ENCODE assay signal across 10 mouse cellular contexts in genomic region chr15:37036481-37037156, GRCm38 (mm10). TPM values are rescaled to one million over a fixed set of nuclear protein-coding genes. Genes with fewer than 3 reads are reported as not detected.
DNase-seq lines count a peak whose midpoint lies in the region; ATAC-seq and TF ChIP-seq lines count a peak whose summit lies in the region.
"Had no signal": no experiment of that assay in that cellular context is flagged by ENCODE, and none has a peak within 500 bp of the region (broad histone marks: within the 10 kb centered on the region; RNA-seq: fewer than 3 reads in every experiment).

No protein-coding gene starts in this region.

- H3K27me3 ChIP-seq in intestine, embryonic 14.5 days (replicated peaks; ENCODE audit: control insufficient read depth, insufficient read depth, low read length): no peaks in the 10 kb centered on the region
- H3K27me3 ChIP-seq in intestine, embryonic 15.5 days (replicated peaks): no peaks in the 10 kb centered on the region
- H3K27me3 ChIP-seq: midbrain, embryonic 12.5 days had no signal

- peak overlapping the region; percentile 0; the same call in 1 of the 2 replicates for H3K27ac ChIP-seq in intestine, embryonic 14.5 days (ENCODE audit: low read depth)
- H3K27ac ChIP-seq in intestine, embryonic 15.5 days: no peak overlapping the region
- H3K27ac ChIP-seq in cortical plate, adult 2 months (ENCODE audit: insufficient read depth, low read length): peak overlapping the region; percentile 45; the same call in 1 of the 2 replicates
- H3K27ac ChIP-seq: midbrain, embryonic 12.5 days had no signal

- H3K36me3 ChIP-seq in intestine, embryonic 14.5 days (ENCODE audit: control insufficient read depth, insufficient read depth, low read length): no peaks in the 10 kb centered on the region
- no peaks in the 10 kb centered on the region for H3K36me3 ChIP-seq in intestine, embryonic 15.5 days
- H3K36me3 ChIP-seq: G1E; midbrain, embryonic 12.5 days had no signal

- no peak for TF ChIP-seq POLR2A in cortical plate, adult 2 months (IDR thresholded peaks at IDR 0.05; ENCODE audit: extremely low read depth, insufficient read depth, low read length)

- 31% methylated on average over 7 of the region's 7 CpGs for WGBS in intestine, embryonic 14.5 days
- 36% methylated on average over 7 of the region's 7 CpGs for WGBS in intestine, embryonic 15.5 days

- H3K4me2 ChIP-seq in intestine, embryonic 14.5 days (ENCODE audit: low read length): no peak overlapping the region
- no peak overlapping the region for H3K4me2 ChIP-seq in intestine, embryonic 15.5 days (replicated peaks)
- H3K4me2 ChIP-seq: midbrain, embryonic 12.5 days had no signal

- H3K9me3 ChIP-seq in intestine, embryonic 14.5 days (ENCODE audit: control insufficient read depth, low read length): no peaks in the 10 kb centered on the region
- no peaks in the 10 kb centered on the region for H3K9me3 ChIP-seq in intestine, embryonic 15.5 days
- H3K9me3 ChIP-seq: G1E; midbrain, embryonic 12.5 days had no signal

- ATAC-seq in intestine, embryonic 14.5 days (replicated peaks; ENCODE audit: low FRiP score, low TSS enrichment, low read depth): no peak
- no peak for ATAC-seq in intestine, embryonic 15.5 days

- H3K4me3 ChIP-seq in intestine, embryonic 14.5 days (ENCODE audit: low read depth, low read length): no peak overlapping the region
- H3K4me3 ChIP-seq in intestine, embryonic 15.5 days (replicated peaks): no peak overlapping the region
- H3K4me3 ChIP-seq in cortical plate, adult 2 months (ENCODE audit: insufficient read depth, low read length): no peak overlapping the region
- H3K4me3 ChIP-seq: midbrain, embryonic 12.5 days had no signal

- TF ChIP-seq CTCF in cortical plate, adult 2 months (IDR thresholded peaks at IDR 0.05; ENCODE audit: extremely low read depth, insufficient read depth, low read length): no peak

- no peak for DNase-seq in intestine, embryonic 14.5 days (ENCODE audit: low spot score)
- DNase-seq in MN1 (ENCODE audit: low spot score): peak; percentile 91
- peak; percentile 66 to 73 for DNase-seq in layer of hippocampus, adult 8-10 months (ENCODE audit: low spot score in 2 of 2)
- no peak for DNase-seq in ovary, postnatal 14 days (ENCODE audit: low spot score)
- no peak for DNase-seq in thymus, postnatal 10 days (ENCODE audit: low spot score in 2 of 2)
- DNase-seq in testis, postnatal 14 days (ENCODE audit: low spot score): no peak

- peaks cover 18% of the 10 kb centered on the region for H3K4me1 ChIP-seq in intestine, embryonic 14.5 days (replicated peaks; ENCODE audit: control insufficient read depth, insufficient read depth, low read length)
- peaks cover 11% of the 10 kb centered on the region for H3K4me1 ChIP-seq in intestine, embryonic 15.5 days (replicated peaks)
- peaks cover 10% of the 10 kb centered on the region; the same call in 1 of the 2 replicates for H3K4me1 ChIP-seq in cortical plate, adult 2 months (ENCODE audit: control insufficient read depth, insufficient read depth, low read length)
- H3K4me1 ChIP-seq: midbrain, embryonic 12.5 days had no signal

- no peak overlapping the region for H3K9ac ChIP-seq in intestine, embryonic 14.5 days (ENCODE audit: low read length)
- H3K9ac ChIP-seq in intestine, embryonic 15.5 days: no peak overlapping the region
- H3K9ac ChIP-seq: midbrain, embryonic 12.5 days had no signal

RNA-seq across cellular contexts. Expression of gene Zfp706, which starts 29.0 kb away (rescaled TPM):
- 460 and 462 TPM in 2 replicates for polyA plus RNA-seq in intestine, embryonic 14.5 days (2014; fragmentation: Nextera tagmentation; extraction: Ambion mirVana)
- 544 and 685 TPM in 2 replicates for polyA plus RNA-seq in intestine, embryonic 15.5 days (2015; fragmentation: Nextera tagmentation; extraction: Ambion mirVana)
- 94.9 and 95.4 TPM in 2 replicates for polyA plus RNA-seq in cortical plate, adult 2 months (2012; rRNA removed)
- total RNA-seq in layer of hippocampus, adult 8-10 months (2022): 100 to 1,000 TPM; 229 to 299 (median 248) TPM

Comparison
In these comparisons a context has a peak if more than half of its experiments do, and no peak if none do; other contexts are left out.
1. DNase-seq: peak in MN1 (single experiment) and layer of hippocampus, adult 8-10 months (2 of 2); none in intestine, embryonic 14.5 days (single experiment), ovary, postnatal 14 days (single experiment), thymus, postnatal 10 days (0 of 2) and testis, postnatal 14 days (single experiment).